Mouse (Mus musculus) NIH3T3 (cell line): ENCODE data around the gene Commd2.
A peak's percentile ranks its signal among the peaks of the same experiment; 100 is the strongest.

Experiments used
- DNase-seq: peaks from one replicate; pipeline ENCODE4 v3.0.0-alpha.2; 2012; ENCODE audit warnings: low read depth

Gene Commd2

GRCm38 (mm10) chr3:57651231-57651864, at the start of gene Commd2:
Commd2 (minus strand) TSS chr3:57651715.
- peak; percentile 94 for DNase-seq

GRCm38 (mm10) chr3:57696779-57697178, 45.3 kb upstream of the Commd2 start:
- DNase-seq: no peak

- DNase-seq: no peak
Measured at GRCm38 (mm10) chr3:57696249-57696648, 44.7 kb upstream of the Commd2 start.

- DNase-seq: no peak
Measured at GRCm38 (mm10) chr3:57692719-57693118, 41.2 kb upstream of the Commd2 start, which contains the start of gene Ankub1. Ankub1 (minus strand) TSS chr3:57692799.

- no peak for DNase-seq
Measured at GRCm38 (mm10) chr3:57691772-57692171, 40.3 kb upstream of the Commd2 start.

GRCm38 (mm10) chr3:57677786-57678185, 26.3 kb upstream of the Commd2 start:
- DNase-seq: peak; percentile 12

- no peak for DNase-seq
Measured at GRCm38 (mm10) chr3:57674075-57674474, 22.6 kb upstream of the Commd2 start.

- DNase-seq: no peak
Measured at GRCm38 (mm10) chr3:57673586-57673985, 22.1 kb upstream of the Commd2 start.

- DNase-seq: peak; percentile 95
Measured at GRCm38 (mm10) chr3:57667054-57667723, 15.7 kb upstream of the Commd2 start.

GRCm38 (mm10) chr3:57665880-57666279, 14.4 kb upstream of the Commd2 start:
- DNase-seq: no peak

GRCm38 (mm10) chr3:57664682-57665081, 13.2 kb upstream of the Commd2 start:
- no peak for DNase-seq

GRCm38 (mm10) chr3:57663731-57664130, 12.2 kb upstream of the Commd2 start:
- DNase-seq: peak; percentile 88

- no peak for DNase-seq
Measured at GRCm38 (mm10) chr3:57658608-57659007, 7.1 kb upstream of the Commd2 start.

- no peak for DNase-seq
Measured at GRCm38 (mm10) chr3:57653646-57654045, 2.1 kb upstream of the Commd2 start.

- no peak for DNase-seq
Measured at GRCm38 (mm10) chr3:57652485-57652884, 970 bp upstream of the Commd2 start.

- DNase-seq: no peak
Measured at GRCm38 (mm10) chr3:57651865-57652259, 347 bp upstream of the Commd2 start.

- DNase-seq: no peak
Measured at GRCm38 (mm10) chr3:57643191-57643590, 8.3 kb downstream of the Commd2 start.

GRCm38 (mm10) chr3:57637596-57637995, 13.9 kb downstream of the Commd2 start:
- DNase-seq: peak; percentile 33

- no peak for DNase-seq
Measured at GRCm38 (mm10) chr3:57634763-57635487, 16.6 kb downstream of the Commd2 start.

GRCm38 (mm10) chr3:57626954-57627513, 24.5 kb downstream of the Commd2 start:
- no peak for DNase-seq

GRCm38 (mm10) chr3:57625275-57625997, 26.1 kb downstream of the Commd2 start:
- peak; percentile 96 for DNase-seq

- peak; percentile 32 for DNase-seq
Measured at GRCm38 (mm10) chr3:57619718-57620117, 31.8 kb downstream of the Commd2 start.
